Mouse (Mus musculus): ENCODE results near the gene Acot8.

The Acot8 gene

GRCm38 (mm10) chr2:164757841-164758240 lies 46.8 kb downstream of the Acot8 start:
- no peak for DNase-seq (ENCODE audit: low spot score in 2 of 2)

- DNase-seq (ENCODE audit: low spot score in 2 of 2): no peak
Measured at GRCm38 (mm10) chr2:164754800-164755199, 49.9 kb downstream of the Acot8 start.

DNA sequence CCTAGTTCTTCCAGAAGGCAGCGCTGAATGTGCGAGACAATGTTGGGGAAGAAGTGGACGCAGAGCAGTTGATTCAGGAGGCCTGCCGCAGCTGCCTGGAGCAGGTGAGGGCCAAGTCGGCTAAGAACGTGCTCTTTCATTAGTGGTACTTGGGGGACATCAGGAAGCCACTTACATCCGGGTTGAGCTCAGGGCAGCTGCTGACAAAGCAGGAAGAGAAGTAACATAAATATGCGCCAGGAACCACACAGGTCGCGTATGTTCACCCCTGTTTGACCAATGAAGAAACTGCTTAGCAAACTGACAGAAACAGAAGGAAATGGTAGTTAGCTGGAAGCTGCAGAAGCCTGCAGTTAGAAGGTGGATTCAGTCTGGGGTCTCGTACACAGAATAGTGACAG lies 50.6 kb downstream of the Acot8 start:
- DNase-seq (ENCODE audit: low spot score in 2 of 2): no peak

GRCm38 (mm10) chr2:164752454-164752853 lies 52.2 kb downstream of the Acot8 start:
- DNase-seq (ENCODE audit: low spot score in 2 of 2): no peak

GRCm38 (mm10) chr2:164748991-164749390 lies 55.7 kb downstream of the Acot8 start:
- DNase-seq (ENCODE audit: low spot score in 2 of 2): no peak

DNA sequence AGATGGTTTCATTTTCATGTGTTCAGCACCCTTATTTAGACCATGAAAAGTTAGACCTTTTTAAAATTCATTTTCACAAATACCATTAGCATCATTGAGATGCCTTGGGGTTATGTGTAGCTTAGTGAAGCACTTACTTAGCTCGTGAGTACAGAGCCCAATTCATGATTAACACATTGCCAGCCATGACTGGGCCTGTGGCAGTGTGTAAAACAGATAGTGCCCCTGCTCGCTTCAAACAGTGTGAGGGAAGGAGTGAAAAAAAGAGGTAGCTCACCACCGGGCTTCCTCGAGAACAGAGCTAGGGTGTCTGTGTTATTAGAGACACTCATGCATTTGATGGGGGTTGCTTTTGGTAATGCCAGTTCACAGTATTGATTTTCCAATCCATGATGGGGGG lies 56.5 kb downstream of the Acot8 start:
- no peak for DNase-seq (ENCODE audit: low spot score in 2 of 2)

DNA sequence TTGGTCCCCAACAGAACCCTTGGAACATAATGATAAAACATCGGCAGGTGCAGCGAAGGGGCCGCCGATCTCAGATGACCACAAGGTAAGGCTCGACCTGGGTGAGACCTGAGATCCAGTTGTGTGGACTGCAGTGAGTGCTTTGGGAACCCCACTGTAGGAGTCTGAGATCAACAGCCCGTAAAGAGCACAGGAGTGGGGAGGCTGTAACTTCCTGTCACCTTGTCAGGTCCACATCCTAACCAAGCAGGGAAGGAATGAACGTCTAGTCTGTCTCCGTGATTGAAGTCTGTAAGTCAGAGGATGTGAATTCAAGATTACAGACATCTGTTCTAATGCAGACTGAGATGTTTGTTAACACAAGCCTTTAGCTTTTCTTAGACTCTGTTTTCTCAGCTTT lies 58.0 kb downstream of the Acot8 start:
- DNase-seq (ENCODE audit: low spot score in 2 of 2): no peak

- DNase-seq (ENCODE audit: low spot score in 2 of 2): peak; percentile 92 to 98
Measured at GRCm38 (mm10) chr2:164745843-164746479, 58.7 kb downstream of the Acot8 start, which contains the start of the genes Wfdc3 and Dnttip1. Gene Wfdc3 (minus strand): TSS chr2:164745931. Gene Dnttip1 (plus strand): TSS chr2:164745983.

- no peak for DNase-seq (ENCODE audit: low spot score in 2 of 2)
Measured at GRCm38 (mm10) chr2:164744987-164745386, 59.7 kb downstream of the Acot8 start.
